8 mouse cellular contexts compared by ENCODE assay signal in the genomic region with DNA sequence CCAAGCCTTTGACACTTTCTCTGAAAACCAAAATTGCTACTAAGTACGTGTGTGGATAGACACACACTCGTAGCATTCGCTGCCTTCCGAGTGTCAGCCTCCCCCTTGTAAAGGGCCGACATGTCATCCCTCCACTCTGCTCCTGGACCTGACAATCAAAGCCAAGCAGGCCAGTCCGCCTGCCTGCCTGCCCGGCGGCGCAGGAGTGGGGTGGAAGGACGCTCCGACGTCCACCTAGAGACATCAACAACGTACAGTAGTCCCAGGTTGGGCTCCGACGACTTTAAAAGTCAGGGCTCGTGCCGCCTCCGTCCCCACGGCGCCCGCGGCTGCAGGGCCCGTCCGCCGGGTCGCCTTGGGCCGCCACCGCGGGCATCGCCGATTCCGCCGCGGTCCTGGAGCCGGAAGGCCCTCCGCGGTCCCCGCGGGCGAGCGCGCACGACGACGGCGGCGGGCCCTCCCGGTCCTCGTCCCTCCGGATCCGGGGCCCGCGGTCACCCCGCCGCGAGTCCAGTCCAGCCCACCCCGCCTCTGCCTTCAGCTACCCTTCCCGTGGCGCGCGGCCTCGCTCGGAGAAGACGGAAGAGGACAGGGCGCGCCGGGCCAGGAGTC. TPM values are rescaled to one million over a fixed set of nuclear protein-coding genes. Genes with fewer than 3 reads are reported as not detected.
DNase-seq lines count a peak whose midpoint lies in the region; ATAC-seq and TF ChIP-seq lines count a peak whose summit lies in the region.

No protein-coding gene starts in this region.

- H3K9ac ChIP-seq in ES-Bruce4 (ENCODE audit: low read depth, poor library complexity, severe bottlenecking), result peak overlapping the region; percentile 100
- peak overlapping the region; percentile 99 for H3K9ac ChIP-seq in embryonic facial prominence, embryonic 13.5 days
- peak overlapping the region; percentile 100 for H3K9ac ChIP-seq in midbrain, embryonic 12.5 days (replicated peaks)

- peak overlapping the region; percentile 91 for H3K4me3 ChIP-seq in ES-Bruce4 (ENCODE audit: low read depth, low read length)
- peak overlapping the region; percentile 87 for H3K4me3 ChIP-seq in embryonic facial prominence, embryonic 13.5 days
- H3K4me3 ChIP-seq in hindbrain, embryonic 10.5 days, result peak overlapping the region; percentile 84
- H3K4me3 ChIP-seq in midbrain, embryonic 12.5 days, result peak overlapping the region; percentile 94

- intact Hi-C loops in left cerebral cortex, postnatal 36 days (cut with DNase I), result loop anchor here (2.0 to 10.0 kb wide), 6 partner anchors 118 to 560 kb away; a partner anchor contains a TSS

- TF ChIP-seq POLR2A in ES-Bruce4 (IDR thresholded peaks at IDR 0.05; ENCODE audit: insufficient read depth, low read length), result no peak

- H3K9me3 ChIP-seq in ES-Bruce4 (replicated peaks; ENCODE audit: control insufficient read depth, insufficient read depth, low read length, poor library complexity, severe bottlenecking), result peaks cover 4% of the 10 kb centered on the region
- no peaks in the 10 kb centered on the region; the same call in 1 of the 2 replicates for H3K9me3 ChIP-seq in embryonic facial prominence, embryonic 13.5 days
- H3K9me3 ChIP-seq in hindbrain, embryonic 10.5 days, result peaks cover 9% of the 10 kb centered on the region; the same call in 1 of the 2 replicates
- H3K9me3 ChIP-seq in midbrain, embryonic 12.5 days, result no peaks in the 10 kb centered on the region

- WGBS in embryonic facial prominence, embryonic 13.5 days, result under 1% methylated on average over 59 of the region's 67 CpGs
- under 1% methylated on average over 67 of the region's 67 CpGs for WGBS in hindbrain, embryonic 10.5 days
- WGBS in midbrain, embryonic 12.5 days, result under 1% methylated on average over 46 of the region's 67 CpGs

- TF ChIP-seq CTCF in ES-Bruce4 (IDR thresholded peaks at IDR 0.05; ENCODE audit: low read depth, low read length), result no peak

- H3K27me3 ChIP-seq in ES-Bruce4 (ENCODE audit: control insufficient read depth, insufficient read depth, low read length, poor library complexity, severe bottlenecking), result no peaks in the 10 kb centered on the region
- H3K27me3 ChIP-seq in embryonic facial prominence, embryonic 13.5 days, result no peaks in the 10 kb centered on the region
- H3K27me3 ChIP-seq in hindbrain, embryonic 10.5 days (ENCODE audit: insufficient read depth, poor library complexity, severe bottlenecking), result no peaks in the 10 kb centered on the region
- H3K27me3 ChIP-seq in midbrain, embryonic 12.5 days, result no peaks in the 10 kb centered on the region
- H3K27me3 ChIP-seq in splenic B cell, adult 2 months (ENCODE audit: control insufficient read depth, insufficient read depth, low read length, poor library complexity, severe bottlenecking), result no peaks in the 10 kb centered on the region

- peak overlapping the region; percentile 87 for H3K4me2 ChIP-seq in embryonic facial prominence, embryonic 13.5 days
- peak overlapping the region; percentile 82 for H3K4me2 ChIP-seq in midbrain, embryonic 12.5 days (replicated peaks)

- no peak for TF ChIP-seq EP300 in ES-Bruce4 (IDR thresholded peaks at IDR 0.05; ENCODE audit: insufficient read depth, low read depth, low read length)

- H3K36me3 ChIP-seq in ES-Bruce4 (ENCODE audit: control insufficient read depth, insufficient read depth, low read length, poor library complexity, severe bottlenecking), result peaks cover 3% of the 10 kb centered on the region; the same call in 1 of the 2 replicates
- H3K36me3 ChIP-seq in embryonic facial prominence, embryonic 13.5 days, result peaks cover 12% of the 10 kb centered on the region
- peaks cover 28% of the 10 kb centered on the region for H3K36me3 ChIP-seq in hindbrain, embryonic 10.5 days
- H3K36me3 ChIP-seq in midbrain, embryonic 12.5 days, result peaks cover 16% of the 10 kb centered on the region
- 0 out of 2 replicates have a peak, but pooled peaks cover 4% of the 10 kb centered on the region for H3K36me3 ChIP-seq in splenic B cell, adult 2 months (ENCODE audit: control insufficient read depth, insufficient read depth, low read length, poor library complexity, severe bottlenecking)

- peak; percentile 29 for ATAC-seq in embryonic facial prominence, embryonic 13.5 days (ENCODE audit: insufficient number of reproducible peaks, insufficient read depth, low FRiP score, low TSS enrichment, low read depth)
- ATAC-seq in midbrain, embryonic 12.5 days (ENCODE audit: low FRiP score, low read depth), result peak; percentile 53; the same call in 1 of the 2 replicates

- H3K4me1 ChIP-seq in ES-Bruce4 (ENCODE audit: control insufficient read depth, insufficient read depth, low read length), result no peaks in the 10 kb centered on the region
- peaks cover 27% of the 10 kb centered on the region for H3K4me1 ChIP-seq in embryonic facial prominence, embryonic 13.5 days
- peaks cover 42% of the 10 kb centered on the region for H3K4me1 ChIP-seq in hindbrain, embryonic 10.5 days (replicated peaks)
- H3K4me1 ChIP-seq in midbrain, embryonic 12.5 days, result peaks cover 25% of the 10 kb centered on the region

- peak; percentile 24 for DNase-seq in gastrocnemius, adult 18-20 months (ENCODE audit: low spot score)
- no peak for DNase-seq in gastrocnemius, postnatal 10 days
- DNase-seq in hindbrain, embryonic 10.5 days (ENCODE audit: low spot score), result peak; percentile 75
- DNase-seq in left cerebral cortex, postnatal 36 days (ENCODE audit: low spot score in 2 of 2), result peak; percentile 66 to 73
- DNase-seq in splenic B cell, adult 2 months (ENCODE audit: low read depth, low spot score), result peak; percentile 44

- peak overlapping the region; percentile 38; the same call in 1 of the 2 replicates for H3K27ac ChIP-seq in ES-Bruce4 (ENCODE audit: insufficient read depth, low read length)
- peak overlapping the region; percentile 100 for H3K27ac ChIP-seq in embryonic facial prominence, embryonic 13.5 days
- H3K27ac ChIP-seq in hindbrain, embryonic 10.5 days, result peak overlapping the region; percentile 100
- peak overlapping the region; percentile 100 for H3K27ac ChIP-seq in midbrain, embryonic 12.5 days (replicated peaks)

RNA-seq across cellular contexts. Expression of a gene that starts 2.5 kb away (rescaled TPM):
- total RNA-seq in gastrocnemius, adult 18-20 months (2021), result 10 to 100 TPM; 10.5 to 12.0 TPM
- 10 to 100 TPM; 26.6 to 30.9 TPM for total RNA-seq in gastrocnemius, postnatal 10 days (2021)
- polyA plus RNA-seq in ES-Bruce4 (2011; ENCODE audit: insufficient read depth, insufficient read length, low read depth, missing spikeins), result 78.4 and 81.5 TPM in 2 replicates
- 25.9 and 29.5 TPM in 2 replicates for polyA plus RNA-seq in embryonic facial prominence, embryonic 13.5 days (2015; fragmentation: Nextera tagmentation; extraction: Ambion mirVana)
- polyA plus RNA-seq in hindbrain, embryonic 10.5 days (2016; fragmentation: Nextera tagmentation; extraction: Ambion mirVana), result 25.6 and 27.4 TPM in 2 replicates
- total RNA-seq in left cerebral cortex, postnatal 36 days (2021), result 10 to 100 TPM; 32.0 to 38.6 TPM
- 35.1 and 37.5 TPM in 2 replicates for polyA plus RNA-seq in midbrain, embryonic 12.5 days (2016; fragmentation: Nextera tagmentation; extraction: Ambion mirVana)

Comparison
In these comparisons a context has a peak if more than half of its experiments do, and no peak if none do; other contexts are left out.
1. H3K27ac ChIP-seq: peak in every context shown above with its lines; median percentile 100 in embryonic facial prominence, embryonic 13.5 days; 100 in hindbrain, embryonic 10.5 days; 100 in midbrain, embryonic 12.5 days; 38 in ES-Bruce4.